Mouse (Mus musculus): Measurements from ENCODE around the gene Ccdc12.
A peak's percentile ranks its signal among the peaks of the same experiment; 100 is the strongest.

The Ccdc12 gene

DNA sequence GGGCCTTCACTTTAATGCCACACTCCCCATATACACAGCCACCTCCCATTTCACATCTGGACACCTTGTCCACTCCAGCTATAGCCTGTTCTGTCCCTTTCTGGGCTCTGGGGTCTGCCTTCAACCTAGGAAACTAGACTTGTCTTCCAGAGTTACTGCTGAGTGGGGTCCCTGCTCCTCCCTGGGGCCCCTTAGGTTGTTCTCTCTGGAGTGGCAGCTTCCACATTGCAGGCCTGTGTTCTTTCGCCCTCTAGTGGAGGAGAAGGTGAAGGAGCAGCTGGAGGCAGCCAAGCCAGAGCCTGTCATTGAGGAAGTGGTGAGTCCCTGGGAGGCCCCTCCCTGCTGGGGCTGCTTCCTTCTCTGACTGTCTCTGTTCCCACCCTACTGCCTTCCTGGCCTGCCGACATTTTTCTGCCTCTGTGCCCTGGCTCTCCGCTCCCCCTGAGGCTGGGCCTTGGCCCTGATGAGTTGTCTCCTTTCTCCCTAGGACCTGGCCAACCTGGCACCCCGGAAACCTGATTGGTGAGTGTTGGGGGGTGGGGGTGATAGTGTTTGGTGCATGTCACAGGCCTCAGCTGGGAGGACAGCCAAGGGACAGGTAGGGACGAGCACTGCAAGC is 53.4 kb downstream of the Ccdc12 start:
- peak; percentile 61 for DNase-seq (ENCODE audit: low spot score)

DNA sequence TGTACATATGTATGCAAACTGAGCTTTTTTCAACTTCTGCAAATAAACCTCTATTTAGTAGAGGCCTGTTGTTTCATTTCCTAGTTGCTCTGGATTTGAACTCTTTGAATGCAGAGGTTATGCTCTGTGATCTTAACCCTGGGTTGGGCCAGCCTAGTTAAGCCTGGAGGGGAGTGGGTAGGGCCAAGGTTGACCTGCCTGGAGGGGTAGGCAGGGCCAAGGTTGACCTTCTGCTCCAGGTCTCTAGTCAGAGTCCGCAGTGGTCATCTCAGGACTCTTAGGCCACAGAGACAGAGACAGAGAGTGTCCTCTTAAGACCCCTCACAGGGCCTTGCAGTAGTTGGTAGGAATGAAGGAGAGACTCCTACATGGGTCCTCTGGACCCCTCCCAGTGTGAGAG is 55.2 kb downstream of the Ccdc12 start:
- no peak for DNase-seq (ENCODE audit: low spot score)

DNA sequence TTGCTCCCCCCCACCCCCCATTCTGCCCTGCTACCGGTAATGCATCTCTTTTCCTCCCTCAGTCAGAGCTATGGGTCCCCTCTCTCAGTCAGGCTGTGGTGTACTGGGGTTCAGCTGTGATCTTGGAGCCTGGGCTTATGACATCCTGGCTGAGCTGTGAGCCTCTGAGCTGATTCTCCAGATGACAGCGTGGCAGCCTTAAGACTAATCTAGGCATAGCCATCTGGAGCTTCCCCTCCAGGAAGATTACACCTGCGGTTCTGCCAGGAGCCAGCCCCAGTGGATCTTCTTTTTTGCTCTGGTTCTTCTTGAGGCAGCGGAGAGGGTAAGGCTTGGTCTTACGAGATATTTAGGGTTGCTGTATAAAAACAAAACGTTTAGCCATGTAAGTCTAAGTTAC is 55.7 kb downstream of the Ccdc12 start:
- DNase-seq (ENCODE audit: low spot score): no peak

DNA sequence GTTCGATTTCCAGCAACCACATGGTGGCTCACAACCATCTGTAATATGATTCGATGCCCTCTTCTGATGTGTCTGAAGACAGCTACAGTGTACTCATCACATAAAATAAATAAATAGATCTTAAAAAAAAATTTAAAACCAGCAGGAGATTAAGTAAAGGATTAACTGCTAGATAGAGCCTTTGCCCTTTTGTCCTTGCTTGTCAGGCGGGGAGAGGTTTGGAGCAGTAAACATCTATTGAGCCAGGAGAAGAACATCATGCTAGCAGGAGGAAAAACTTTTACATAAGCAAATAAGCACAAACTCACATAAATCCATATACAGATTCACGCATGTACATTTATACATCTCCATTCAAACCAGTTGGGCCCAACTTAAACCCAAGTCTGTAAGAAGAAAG is 56.2 kb downstream of the Ccdc12 start:
- DNase-seq (ENCODE audit: low spot score): no peak

DNA sequence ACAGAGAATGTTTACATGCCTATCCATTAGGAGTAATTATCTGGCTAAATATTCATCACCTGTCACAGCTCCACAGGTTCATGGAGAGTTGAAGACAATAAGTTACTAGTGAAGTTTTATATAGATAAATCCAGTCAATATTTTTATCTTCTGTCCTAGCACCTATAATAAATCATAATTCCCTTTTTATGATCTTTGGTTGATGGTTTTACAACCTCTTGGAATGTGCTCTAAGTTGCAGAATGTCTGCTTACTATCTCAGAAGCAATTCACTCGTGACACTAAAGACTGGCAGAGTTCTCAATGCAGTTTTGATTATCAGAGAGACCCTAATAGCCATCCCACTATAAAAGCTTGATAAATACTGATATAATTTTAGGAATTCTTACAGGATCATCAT is 57.1 kb downstream of the Ccdc12 start:
- DNase-seq (ENCODE audit: low spot score): no peak

DNA sequence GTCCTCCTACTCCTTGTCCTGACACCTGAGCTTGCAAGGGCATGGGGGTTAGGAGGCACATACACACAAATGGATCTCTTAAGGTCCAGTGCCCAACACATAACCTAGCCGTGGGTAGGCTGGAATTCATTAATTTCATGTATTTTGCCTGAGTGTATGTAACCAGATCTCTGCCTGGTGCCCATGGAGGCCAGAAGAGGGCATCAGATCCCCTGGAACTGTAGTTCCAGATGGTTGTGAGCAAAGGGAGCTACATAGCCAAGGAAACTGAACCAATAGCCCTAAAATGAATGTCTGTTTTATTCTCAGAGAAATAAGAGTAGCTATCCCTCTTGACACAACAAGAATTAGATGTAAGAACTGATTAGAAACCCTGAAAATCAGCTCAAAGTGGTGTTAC is 59.1 kb downstream of the Ccdc12 start:
- no peak for DNase-seq (ENCODE audit: low spot score)

DNA sequence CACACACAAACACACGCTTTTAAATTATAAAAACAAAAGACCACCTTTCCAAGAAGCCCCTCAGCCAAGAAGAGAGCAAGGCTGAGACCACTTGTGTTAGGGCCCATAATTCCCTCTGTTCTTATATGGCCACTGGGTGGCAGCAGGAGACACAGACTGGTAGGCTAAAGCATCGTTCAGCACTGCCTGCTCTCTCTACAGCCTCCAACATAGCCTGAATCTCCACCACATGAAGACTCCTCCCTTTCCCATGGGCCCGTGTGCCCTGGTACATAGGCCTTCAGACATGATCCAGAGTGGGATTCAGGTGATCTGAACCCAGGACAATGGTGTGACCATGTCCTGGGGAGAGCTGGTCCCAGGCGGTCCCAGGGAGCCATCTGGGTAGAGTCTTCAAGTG is 60.5 kb downstream of the Ccdc12 start:
- DNase-seq (ENCODE audit: low spot score): peak; percentile 24

DNA sequence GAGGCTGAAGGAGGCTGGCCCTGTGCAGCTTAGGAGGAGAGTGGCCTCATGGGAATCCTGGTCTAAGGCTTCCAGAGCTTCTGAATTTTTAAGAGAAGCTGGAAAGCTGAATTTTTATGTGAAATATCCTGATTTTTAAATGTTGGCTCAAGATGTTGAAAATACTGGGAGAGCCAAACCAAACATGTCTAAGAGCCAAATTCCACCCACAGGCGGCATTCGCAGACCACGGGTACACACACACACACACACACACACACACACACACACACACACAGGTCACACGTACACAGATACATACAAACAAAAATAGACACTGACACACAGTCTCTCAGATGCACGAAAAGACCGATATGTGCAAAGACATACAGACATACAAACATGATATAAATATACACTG is 61.8 kb downstream of the Ccdc12 start:
- no peak for DNase-seq (ENCODE audit: low spot score)

DNA sequence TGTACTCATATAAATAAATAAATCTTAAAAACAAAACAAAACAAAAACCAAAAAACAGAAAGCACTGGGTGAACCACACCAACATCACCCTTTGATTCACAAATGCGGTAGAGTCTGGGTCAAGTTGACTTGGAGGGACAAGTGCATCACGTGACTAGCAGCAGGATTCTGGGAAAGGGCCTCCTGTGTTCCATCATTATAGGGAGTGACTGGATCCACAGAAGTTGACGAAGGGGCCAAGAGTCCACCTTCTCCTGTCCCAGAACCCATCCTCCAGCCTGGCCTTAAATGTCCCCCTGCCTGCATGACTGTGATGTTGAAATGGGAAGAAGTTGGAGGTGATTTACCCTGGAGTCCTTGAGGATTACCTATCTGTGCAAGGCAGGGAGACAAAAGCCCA is 62.5 kb downstream of the Ccdc12 start:
- no peak for DNase-seq (ENCODE audit: low spot score)

DNA sequence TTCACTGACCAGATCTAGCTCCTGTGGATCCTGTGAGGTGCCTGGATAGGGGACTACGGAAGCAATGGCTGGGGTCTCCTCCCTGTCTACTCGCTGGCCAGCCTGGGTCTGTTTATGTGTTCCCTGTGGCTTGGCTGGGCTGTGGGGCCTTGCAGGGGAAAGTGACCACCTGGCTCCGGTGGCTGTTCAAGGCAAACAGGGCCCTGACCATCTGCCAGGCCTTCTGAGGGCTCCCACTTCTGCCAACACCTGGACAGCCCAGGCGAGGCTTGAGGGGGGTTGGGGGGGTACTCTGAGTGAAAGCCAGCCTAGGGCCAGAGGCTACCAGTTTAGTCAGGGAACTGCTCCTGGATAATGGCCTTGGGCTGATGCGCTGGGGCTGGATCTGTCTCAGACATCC is 63.7 kb downstream of the Ccdc12 start:
- DNase-seq (ENCODE audit: low spot score): no peak

DNA sequence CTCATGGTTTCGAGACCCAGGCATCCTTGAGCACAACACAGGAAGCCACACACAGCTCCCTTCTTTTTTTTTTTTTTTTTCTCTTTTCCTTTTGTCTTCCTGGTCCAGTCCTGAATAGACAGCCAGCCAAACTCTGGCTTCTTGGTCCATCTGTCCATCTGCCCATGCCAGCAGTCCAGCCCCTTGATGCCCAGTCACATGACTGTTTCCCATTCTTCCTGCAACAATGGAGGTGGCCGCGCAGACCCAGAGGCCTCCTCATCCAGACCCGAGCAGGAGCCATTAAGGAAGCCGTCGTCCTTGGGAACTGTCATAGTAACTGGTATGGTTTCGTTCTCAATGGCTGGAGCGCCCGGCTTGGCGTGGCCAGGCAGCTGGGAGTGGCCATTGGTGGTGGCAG is 65.8 kb downstream of the Ccdc12 start:
- no peak for DNase-seq (ENCODE audit: low spot score)

DNA sequence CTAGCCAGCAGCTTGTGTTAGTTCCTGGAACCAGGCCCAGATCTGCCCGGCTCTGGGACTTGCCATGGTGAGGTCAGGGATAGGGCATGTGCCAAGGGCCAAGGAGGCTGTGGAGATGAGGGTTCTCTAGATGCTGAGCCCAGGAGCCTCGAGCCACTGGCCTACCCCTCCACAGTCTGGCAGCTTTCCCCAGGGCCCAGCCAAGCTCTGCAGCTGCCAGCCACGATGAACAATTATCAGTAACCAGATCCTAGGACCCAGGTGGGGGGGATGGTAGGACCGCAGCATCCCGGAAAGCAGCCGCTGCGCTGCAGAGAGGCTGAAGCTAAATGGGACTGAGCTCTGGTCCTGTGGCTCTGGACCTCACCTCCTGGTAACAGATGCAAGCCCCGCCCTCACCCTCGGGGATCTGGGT is 69.4 kb downstream of the Ccdc12 start:
- DNase-seq (ENCODE audit: low spot score): no peak

DNA sequence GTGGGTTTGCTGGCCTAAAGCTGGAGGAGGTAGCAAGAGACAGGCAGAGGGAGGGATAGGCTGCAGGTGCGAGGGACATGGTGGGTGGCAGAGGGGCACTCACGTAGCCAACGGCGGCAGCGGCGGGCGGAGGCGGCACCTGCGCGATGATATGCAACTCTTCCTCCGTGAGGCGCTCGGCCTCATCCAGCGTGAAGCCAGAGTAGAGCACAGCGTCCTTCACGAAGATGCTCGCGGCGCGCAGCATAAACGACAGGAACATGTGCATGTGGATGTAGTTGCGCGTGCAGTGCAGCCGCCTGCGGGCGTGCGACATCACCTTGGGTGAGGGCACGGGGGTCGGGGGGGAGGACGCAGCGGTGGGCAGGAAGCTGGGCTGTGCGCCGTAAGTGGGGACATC is 70.6 kb downstream of the Ccdc12 start:
- DNase-seq (ENCODE audit: low spot score): no peak

DNA sequence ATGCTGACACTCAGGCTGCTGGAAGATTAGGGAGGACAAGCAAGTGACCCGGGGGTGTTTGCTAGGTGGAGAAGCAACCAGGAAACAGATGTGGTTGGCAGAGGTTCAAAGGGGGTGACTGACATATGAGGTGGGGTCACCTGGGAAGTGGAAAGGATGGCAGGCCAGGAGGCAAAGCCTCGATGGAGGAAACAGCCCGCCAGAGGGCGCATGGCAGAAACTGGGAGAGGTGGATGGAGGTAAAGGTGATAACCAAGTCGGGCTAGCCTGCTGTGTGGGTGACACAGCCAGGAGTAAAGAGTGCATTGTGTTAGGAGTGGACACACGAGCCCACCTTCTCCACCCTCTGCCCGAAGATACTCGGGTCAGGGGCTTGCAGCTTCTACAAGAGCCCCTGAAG is 73.5 kb downstream of the Ccdc12 start:
- DNase-seq (ENCODE audit: low spot score): no peak

DNA sequence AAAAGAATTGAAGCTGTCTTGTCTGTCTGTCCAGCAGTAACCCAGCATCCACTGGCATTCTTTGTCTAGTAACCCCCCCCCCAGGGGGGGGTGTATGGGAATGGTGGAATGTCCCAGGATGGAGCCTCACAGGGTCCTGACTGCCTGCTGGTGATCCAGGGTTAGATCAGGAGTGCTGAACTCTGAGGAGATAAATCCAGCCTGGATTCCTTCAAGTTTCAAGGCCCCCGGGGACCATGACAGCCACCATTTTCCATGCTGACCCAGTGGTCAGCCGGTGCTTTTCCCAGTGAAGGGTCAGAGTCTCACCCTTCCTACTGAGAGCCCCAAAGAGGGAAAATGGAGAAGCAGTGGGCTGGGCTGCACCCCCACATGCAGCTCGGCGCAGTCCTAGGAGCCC is 75.6 kb downstream of the Ccdc12 start:
- no peak for DNase-seq (ENCODE audit: low spot score)

DNA sequence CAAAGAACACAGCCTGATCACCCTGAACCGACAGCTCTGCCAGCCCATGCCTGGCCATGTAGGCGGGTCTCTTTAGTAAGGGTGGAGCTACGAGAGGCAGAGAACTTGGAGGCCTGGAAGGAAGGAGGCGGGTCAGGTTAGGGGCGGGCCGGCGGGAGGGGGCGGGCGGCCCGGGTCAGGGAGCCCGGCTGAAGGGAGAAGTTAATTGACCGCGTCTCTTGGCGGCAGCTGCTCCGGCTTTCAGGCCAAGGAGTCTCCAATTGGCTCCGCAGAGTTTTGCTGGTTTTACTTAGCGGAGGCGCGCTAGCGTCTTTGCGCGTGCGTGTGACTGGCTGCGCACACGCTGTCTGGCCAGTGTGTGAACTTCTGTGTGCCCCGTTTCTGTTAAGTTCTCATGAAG is 76.3 kb downstream of the Ccdc12 start:
- peak; percentile 40 for DNase-seq (ENCODE audit: low spot score)

DNA sequence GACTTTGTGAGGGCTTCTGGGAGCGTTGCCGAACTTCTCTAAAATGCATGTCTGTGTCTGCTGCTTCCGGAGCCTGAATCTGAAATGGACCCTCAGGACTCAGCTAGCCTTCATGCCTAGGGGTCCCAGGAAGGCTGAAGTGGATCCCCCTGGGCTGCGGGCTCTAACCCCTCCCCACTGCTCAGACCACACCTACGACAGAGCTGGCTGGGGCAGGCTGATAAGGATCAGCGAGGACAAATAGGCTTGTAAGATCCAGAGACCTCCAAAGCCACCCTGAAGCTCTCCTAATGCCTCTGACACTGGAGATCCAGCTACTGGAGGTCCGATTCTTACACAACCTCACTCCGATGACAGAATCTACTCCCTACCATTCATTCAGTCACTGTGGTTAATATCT is 76.8 kb downstream of the Ccdc12 start:
- DNase-seq (ENCODE audit: low spot score): no peak

DNA sequence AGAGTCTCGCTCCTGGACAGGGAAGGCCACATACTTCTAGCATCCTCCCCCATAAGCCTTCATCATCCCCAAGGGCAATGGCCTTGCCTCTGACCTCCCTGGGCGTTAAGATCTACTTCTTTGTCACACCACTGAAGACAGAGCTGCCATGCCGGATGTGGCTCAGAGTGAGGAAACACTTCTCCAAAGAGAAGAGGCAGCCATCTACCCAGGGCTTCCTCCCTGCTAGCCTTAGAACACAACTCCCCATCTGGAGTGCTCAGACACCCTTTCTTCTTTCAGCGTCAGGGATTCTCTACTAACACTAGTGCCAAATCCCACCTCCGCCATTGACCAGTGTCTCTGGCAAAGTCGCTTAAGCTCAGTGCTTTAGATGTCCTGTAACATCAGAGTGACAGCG is 77.9 kb downstream of the Ccdc12 start:
- no peak for DNase-seq (ENCODE audit: low spot score)

DNA sequence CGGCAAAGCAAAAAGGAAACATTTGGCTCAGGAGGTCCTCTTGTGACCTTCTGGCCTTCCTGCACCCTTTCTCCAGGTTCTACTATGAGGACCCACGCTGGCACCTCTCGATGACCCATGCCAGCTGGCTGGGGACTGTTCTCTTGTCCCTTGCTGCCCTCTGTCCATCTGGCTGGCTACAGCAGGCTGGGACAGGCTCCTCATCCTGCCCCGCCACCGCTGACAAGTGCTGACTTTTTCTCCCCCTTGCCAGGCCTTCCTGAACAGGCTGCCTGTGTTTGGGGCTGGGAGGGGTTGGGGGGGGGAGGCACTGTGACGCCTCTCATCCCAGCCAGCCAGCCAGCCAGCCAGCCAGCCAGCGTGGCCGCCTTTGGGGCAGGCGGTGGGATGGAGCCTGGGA is 80.1 kb downstream of the Ccdc12 start:
- no peak for DNase-seq (ENCODE audit: low spot score)

DNA sequence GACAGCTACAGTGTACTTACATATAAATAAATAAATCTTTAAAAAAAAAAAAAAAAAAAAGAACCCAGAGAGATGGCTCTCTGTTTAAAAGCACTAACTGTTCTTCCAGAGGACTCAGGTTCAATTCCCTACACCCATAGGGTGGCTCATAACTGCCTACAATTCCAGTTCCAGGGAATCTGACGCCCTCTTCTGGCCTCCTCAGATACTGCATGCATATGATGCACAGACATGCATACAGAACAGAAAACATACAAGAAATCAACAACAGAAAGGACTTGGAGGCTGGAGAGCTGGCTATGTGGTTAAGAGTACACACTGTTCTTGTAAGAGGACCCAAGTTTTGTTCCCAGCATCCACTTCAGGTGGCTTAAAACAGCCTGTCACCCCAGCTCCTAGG is 81.8 kb downstream of the Ccdc12 start:
- DNase-seq (ENCODE audit: low spot score): no peak

DNA sequence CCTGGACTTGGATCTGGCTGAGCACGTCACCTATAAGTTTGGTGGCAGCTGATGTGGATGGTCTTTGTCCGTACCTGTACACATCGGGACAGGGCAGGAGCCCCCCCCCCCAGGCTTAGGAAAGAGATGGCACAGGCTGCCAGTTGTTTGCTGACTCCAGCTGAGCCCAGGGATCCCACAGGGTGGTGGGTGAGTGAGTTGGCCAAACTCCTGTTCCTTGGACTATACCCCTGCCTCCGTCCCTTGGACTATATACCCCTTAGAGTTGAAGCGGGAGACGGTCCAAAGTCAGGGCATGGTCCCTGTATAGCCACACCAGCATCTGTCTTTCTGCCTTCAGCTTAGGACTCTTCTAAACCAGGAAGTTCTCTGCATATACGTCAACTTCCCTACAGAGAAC is 83.7 kb downstream of the Ccdc12 start:
- no peak for DNase-seq (ENCODE audit: low spot score)

DNA sequence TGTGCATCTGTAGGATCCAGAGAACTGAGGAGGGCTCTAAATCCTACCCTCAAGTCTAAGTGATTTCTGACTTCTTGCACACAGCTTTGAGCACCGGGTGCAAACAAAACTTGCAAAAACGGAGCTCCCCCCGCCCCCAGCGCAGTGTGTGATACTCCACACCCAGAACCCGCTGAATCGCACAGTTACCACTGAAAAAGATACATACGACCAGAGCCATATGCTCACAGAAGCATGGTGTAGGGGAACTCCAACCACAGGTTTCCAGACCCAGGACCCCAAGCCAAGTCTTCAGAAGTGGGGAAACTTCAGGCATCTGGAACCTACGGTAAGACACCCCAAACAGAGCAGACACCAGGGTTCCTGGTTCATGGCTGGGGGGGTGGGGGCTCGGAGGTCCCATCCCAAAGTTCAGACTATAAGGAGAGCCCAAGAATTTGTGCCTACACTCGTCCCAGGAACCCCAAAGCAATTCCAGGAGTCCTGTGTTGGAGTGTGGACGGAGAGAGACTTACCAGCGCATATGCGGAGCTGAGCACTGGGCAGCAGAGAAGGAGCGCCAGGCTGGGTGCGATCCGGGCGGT is 85.5 kb downstream of the Ccdc12 start, which contains the start of gene Myl3:
Gene Myl3 (plus strand): TSS at position 151 of the 584 bp plus-strand sequence.
- DNase-seq (ENCODE audit: low spot score): no peak

DNA sequence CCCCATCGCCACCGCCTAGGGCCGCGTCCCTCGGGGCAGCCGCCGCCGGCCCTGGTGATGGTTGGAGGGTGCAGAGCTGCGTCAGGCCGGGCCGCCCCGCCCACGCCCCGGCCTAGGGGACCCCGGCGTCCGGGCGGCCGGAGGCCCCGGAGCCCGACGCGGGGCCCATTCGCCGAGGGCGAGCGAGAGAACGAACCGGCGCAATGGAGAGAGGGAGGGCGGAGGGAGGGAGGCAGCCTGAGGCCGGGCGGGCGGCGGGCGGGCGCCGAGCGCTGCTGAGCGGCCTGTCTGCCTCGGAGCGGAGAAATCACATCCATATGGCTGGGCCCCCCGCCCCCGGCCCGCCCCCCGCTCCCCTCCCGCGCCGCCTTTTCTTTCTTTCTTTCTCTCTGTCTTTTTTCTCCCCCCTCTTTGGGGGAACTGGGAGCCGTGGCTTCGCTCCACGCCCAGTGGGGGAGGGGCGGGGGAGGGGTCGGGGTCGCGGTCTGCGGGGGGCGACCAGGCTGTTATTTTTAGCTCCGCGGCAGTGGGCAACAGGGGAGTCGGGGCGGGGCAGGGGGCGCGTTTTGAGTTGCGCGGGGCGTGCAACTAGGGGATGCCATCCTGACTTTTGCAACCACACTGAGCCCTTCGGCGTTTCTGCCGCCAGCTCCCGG is 86.1 kb downstream of the Ccdc12 start:
- DNase-seq (ENCODE audit: low spot score): no peak

DNA sequence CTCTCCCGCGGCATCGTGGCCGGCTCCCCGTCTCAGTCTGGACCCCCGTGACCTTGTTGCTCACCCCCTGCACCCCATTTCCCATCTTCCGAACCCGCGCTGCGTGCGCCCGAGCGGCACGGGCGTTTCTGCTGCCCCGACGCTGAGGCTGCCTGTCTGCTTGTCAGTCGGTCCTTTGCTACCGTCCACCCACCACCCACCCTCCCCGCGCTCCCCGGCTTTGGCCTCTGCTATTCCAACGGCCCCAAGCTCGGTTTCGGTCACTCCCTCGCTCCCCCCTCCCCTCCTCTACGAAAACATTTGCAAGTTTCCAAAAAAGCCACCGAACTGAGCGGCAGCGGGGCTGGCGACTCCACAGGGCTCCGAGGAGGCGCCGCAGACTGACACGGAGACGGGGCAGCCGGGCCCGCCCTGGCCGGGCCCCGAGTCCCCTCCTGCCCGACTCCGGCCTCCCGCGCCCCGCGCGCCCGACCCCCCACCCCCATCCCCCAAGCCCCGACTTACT is 86.7 kb downstream of the Ccdc12 start:
- no peak for DNase-seq (ENCODE audit: low spot score)

Measured in c-Kit-positive CD71-positive TER-119-positive erythroid progenitor cells, embryonic 14.5 days (primary cell).